Mouse (Mus musculus) bone marrow macrophage, adult 2 months (primary cell): Measurements from ENCODE around the gene Tbc1d20.

Experiments
- CTCF ChIP-seq: IDR thresholded peaks from 2 replicates; pipeline ENCODE4 v1.5.1; 2012; ENCODE audit warnings: low read depth, mild to moderate bottlenecking, low read length, moderate library complexity
- POLR2A ChIP-seq: IDR thresholded peaks from 2 replicates; pipeline ENCODE4 v1.6.1; 2012; ENCODE audit warnings: mild to moderate bottlenecking, low read depth, low read length, borderline replicate concordance

- no peak for TF ChIP-seq CTCF
- no peak for TF ChIP-seq POLR2A
Measured at GRCm38 (mm10) chr2:152361193-152361592, 67.6 kb downstream of the Tbc1d20 start.
